Mouse (Mus musculus): ENCODE data around the gene Xpot. TPM values are rescaled to one million over a fixed set of nuclear protein-coding genes. Genes with fewer than 3 reads are reported as not detected.

Xpot gene
- polyA plus RNA-seq, 1 experiment from 2014 or later = 58.3 TPM

GRCm38 (mm10) chr10:121564447-121564846, 61.7 kb downstream of the Xpot start:
- 95% methylated on average over 8 of the region's 8 CpGs for WGBS
- H3K27me3 ChIP-seq (replicated peaks; ENCODE audit: low read depth, poor library complexity, severe bottlenecking) = no peaks in the 10 kb centered on the region
- DNase-seq (ENCODE audit: low spot score) = no peak
- H3K4me3 ChIP-seq = no peak overlapping the region
- no peak overlapping the region for H3K27ac ChIP-seq (replicated peaks)
- H3K36me3 ChIP-seq (replicated peaks) = peaks cover 81% of the 10 kb centered on the region
- H3K9me3 ChIP-seq = no peaks in the 10 kb centered on the region
- H3K4me1 ChIP-seq = peaks cover 11% of the 10 kb centered on the region

DNA sequence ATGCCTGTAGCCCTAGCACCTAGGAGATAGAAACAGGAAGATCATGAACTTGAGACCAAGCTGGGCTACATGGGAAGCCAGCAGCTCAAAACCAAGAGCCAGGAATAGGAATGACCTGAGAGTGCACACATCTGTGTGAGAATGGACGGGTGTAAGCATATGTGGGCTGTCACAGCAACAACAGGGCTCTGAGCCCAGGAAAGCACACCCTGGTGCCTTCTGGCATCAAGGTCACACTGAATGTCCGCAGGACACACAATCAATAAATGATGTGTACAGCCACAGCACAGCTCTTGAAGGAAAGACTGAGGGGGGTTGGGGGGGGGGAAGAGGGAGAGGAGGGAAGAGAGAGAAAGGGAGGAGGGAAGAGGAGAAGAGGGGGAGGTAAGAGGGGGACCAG, 67.9 kb downstream of the Xpot start:
- H3K27me3 ChIP-seq (replicated peaks; ENCODE audit: low read depth, poor library complexity, severe bottlenecking) = no peaks in the 10 kb centered on the region
- H3K36me3 ChIP-seq (replicated peaks) = peaks cover 92% of the 10 kb centered on the region
- H3K4me1 ChIP-seq = no peaks in the 10 kb centered on the region
- H3K4me3 ChIP-seq = no peak overlapping the region
- H3K9me3 ChIP-seq = no peaks in the 10 kb centered on the region
- no peak overlapping the region for H3K27ac ChIP-seq (replicated peaks)
- WGBS = 82% methylated on average over 2 of the region's 2 CpGs
- DNase-seq (ENCODE audit: low spot score) = no peak

GRCm38 (mm10) chr10:121556263-121556662, 69.9 kb downstream of the Xpot start:
- DNase-seq (ENCODE audit: low spot score) = no peak
- no peak overlapping the region for H3K27ac ChIP-seq (replicated peaks)
- 81% methylated on average over 6 of the region's 6 CpGs for WGBS
- H3K4me1 ChIP-seq = no peaks in the 10 kb centered on the region
- no peak overlapping the region for H3K4me3 ChIP-seq
- peaks cover 94% of the 10 kb centered on the region for H3K36me3 ChIP-seq (replicated peaks)
- H3K9me3 ChIP-seq = no peaks in the 10 kb centered on the region
- no peaks in the 10 kb centered on the region for H3K27me3 ChIP-seq (replicated peaks; ENCODE audit: low read depth, poor library complexity, severe bottlenecking)

GRCm38 (mm10) chr10:121550334-121550733, 75.8 kb downstream of the Xpot start:
- 85% methylated on average over 9 of the region's 9 CpGs for WGBS
- Histone ChIP-seq H3K4me3 (no peak overlapping the region), H3K27me3 (replicated peaks; ENCODE audit: low read depth, poor library complexity, severe bottlenecking) (no peaks in the 10 kb centered on the region), H3K4me1 (peaks cover 5% of the 10 kb centered on the region; the same call in 1 of the 2 replicates), H3K36me3 (replicated peaks) (peaks cover 100% of the 10 kb centered on the region), H3K9me3 (no peaks in the 10 kb centered on the region), H3K27ac (replicated peaks) (no peak overlapping the region)
- no peak for DNase-seq (ENCODE audit: low spot score)

GRCm38 (mm10) chr10:121549670-121550069, 76.5 kb downstream of the Xpot start:
- Histone ChIP-seq H3K27ac (replicated peaks) (no peak overlapping the region), H3K36me3 (replicated peaks) (peaks cover 98% of the 10 kb centered on the region), H3K27me3 (replicated peaks; ENCODE audit: low read depth, poor library complexity, severe bottlenecking) (no peaks in the 10 kb centered on the region), H3K9me3 (no peaks in the 10 kb centered on the region), H3K4me3 (no peak overlapping the region), H3K4me1 (peaks cover 5% of the 10 kb centered on the region; the same call in 1 of the 2 replicates)
- WGBS = 90% methylated on average over 5 of the region's 5 CpGs
- no peak for DNase-seq (ENCODE audit: low spot score)

- no peak overlapping the region for H3K4me3 ChIP-seq
- H3K9me3 ChIP-seq = no peaks in the 10 kb centered on the region
- H3K4me1 ChIP-seq = peaks cover 5% of the 10 kb centered on the region
- no peaks in the 10 kb centered on the region for H3K27me3 ChIP-seq (replicated peaks; ENCODE audit: low read depth, poor library complexity, severe bottlenecking)
- WGBS = 69% methylated on average over 6 of the region's 6 CpGs
- H3K36me3 ChIP-seq (replicated peaks) = peaks cover 73% of the 10 kb centered on the region
- no peak for DNase-seq (ENCODE audit: low spot score)
- no peak overlapping the region for H3K27ac ChIP-seq (replicated peaks)
Observed at GRCm38 (mm10) chr10:121547162-121547561, 79.0 kb downstream of the Xpot start.

- H3K27me3 ChIP-seq (replicated peaks; ENCODE audit: low read depth, poor library complexity, severe bottlenecking) = no peaks in the 10 kb centered on the region
- peaks cover 37% of the 10 kb centered on the region for H3K36me3 ChIP-seq (replicated peaks)
- WGBS = 94% methylated on average over 6 of the region's 6 CpGs
- H3K4me1 ChIP-seq = peaks cover 5% of the 10 kb centered on the region
- no peak overlapping the region for H3K27ac ChIP-seq (replicated peaks)
- DNase-seq (ENCODE audit: low spot score) = no peak
- H3K9me3 ChIP-seq = no peaks in the 10 kb centered on the region
- no peak overlapping the region for H3K4me3 ChIP-seq
Observed at GRCm38 (mm10) chr10:121543577-121543976, 82.6 kb downstream of the Xpot start.

DNA sequence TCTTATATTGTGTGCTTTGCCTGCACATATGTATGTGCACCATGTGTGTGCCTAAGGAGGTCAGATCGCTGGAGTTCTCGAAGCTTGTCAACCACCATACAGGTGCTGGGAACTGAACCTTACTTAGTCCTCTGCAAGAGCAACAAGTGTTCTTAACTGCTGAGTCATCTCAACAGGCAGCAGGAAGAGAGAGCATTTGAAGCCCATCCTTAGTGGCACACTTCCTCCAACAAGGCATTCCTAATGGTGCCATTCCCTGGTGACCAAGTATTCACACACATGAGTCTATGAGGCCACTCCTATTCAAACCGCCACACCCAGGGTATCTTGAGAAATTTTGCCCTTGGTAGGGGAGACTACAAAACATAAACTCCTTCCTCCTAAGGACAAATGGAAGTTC, 84.0 kb downstream of the Xpot start:
- no peak for DNase-seq (ENCODE audit: low spot score)
- H3K9me3 ChIP-seq = no peaks in the 10 kb centered on the region
- H3K4me1 ChIP-seq = peaks cover under 1% of the 10 kb centered on the region; the same call in 1 of the 2 replicates
- WGBS = 93% methylated on average over 3 of the region's 3 CpGs
- no peaks in the 10 kb centered on the region for H3K27me3 ChIP-seq (replicated peaks; ENCODE audit: low read depth, poor library complexity, severe bottlenecking)
- H3K36me3 ChIP-seq (replicated peaks) = peaks cover 23% of the 10 kb centered on the region
- no peak overlapping the region for H3K27ac ChIP-seq (replicated peaks)
- H3K4me3 ChIP-seq = no peak overlapping the region

Small RNA genes lying within 50 kb of the gene (microRNA-seq; reads per million reads assigned to microRNA genes)
- not detected for gene Gm24330

Other genes with a start within 250 kb of the Xpot start
- 15.8 and 19.4 TPM in 2 replicates for gene Rassf3, start 150.0 kb downstream of the Xpot start, polyA plus RNA-seq (2016; fragmentation: Nextera tagmentation; extraction: Ambion mirVana)
- 29.8 and 30.1 TPM in 2 replicates for gene Tbk1, start 39.5 kb downstream of the Xpot start, polyA plus RNA-seq (2016; fragmentation: Nextera tagmentation; extraction: Ambion mirVana)
- 0.23 and 0.67 TPM in 2 replicates for gene D930020B18Rik, start 15.3 kb upstream of the Xpot start, polyA plus RNA-seq (2016; fragmentation: Nextera tagmentation; extraction: Ambion mirVana)
- 2.8 and 3.6 TPM in 2 replicates for gene BC048403, start 113.6 kb upstream of the Xpot start, polyA plus RNA-seq (2016; fragmentation: Nextera tagmentation; extraction: Ambion mirVana)

Data from embryonic facial prominence, embryonic 10.5 days (tissue).